8 mouse cellular contexts compared by ENCODE assay signal in genomic region chr10:92722620-92722988, GRCm38 (mm10). TPM values are rescaled to one million over a fixed set of nuclear protein-coding genes. Genes with fewer than 3 reads are reported as not detected.
A peak's percentile ranks its signal among the peaks of the same experiment; 100 is the strongest.
DNase-seq lines count a peak whose midpoint lies in the region; ATAC-seq and TF ChIP-seq lines count a peak whose summit lies in the region.

No protein-coding gene starts in this region.

- no peak for TF ChIP-seq CTCF in spleen, adult 2 months (IDR thresholded peaks at IDR 0.05; ENCODE audit: extremely low read depth, insufficient read depth, insufficient read length, insufficient replicate concordance)

- H3K27ac ChIP-seq in spleen, adult 2 months (ENCODE audit: insufficient read depth, low read length), result peak overlapping the region; percentile 42; the same call in 1 of the 2 replicates
- H3K27ac ChIP-seq in liver, embryonic 11.5 days (ENCODE audit: low read depth, low read length), result peak overlapping the region; percentile 96

- H3K4me2 ChIP-seq in liver, embryonic 11.5 days, result peak overlapping the region; percentile 61

- H3K4me3 ChIP-seq in erythroblast, embryonic 14.5 days (replicated peaks), result peak overlapping the region; percentile 72
- H3K4me3 ChIP-seq in spleen, adult 2 months (ENCODE audit: extremely low read depth, insufficient read depth, insufficient read length), result peak overlapping the region; percentile 82
- H3K4me3 ChIP-seq in liver, embryonic 11.5 days (ENCODE audit: low read depth, low read length), result peak overlapping the region; percentile 87

- no peak for ATAC-seq in erythroblast, adult 5-6 weeks (replicated peaks; ENCODE audit: low FRiP score, poor library complexity, severe bottlenecking)
- no peak for ATAC-seq in liver, embryonic 11.5 days (replicated peaks; ENCODE audit: low FRiP score)
- ATAC-seq in granulocyte monocyte progenitor cell, adult 5-6 weeks (replicated peaks; ENCODE audit: poor library complexity, severe bottlenecking), result no peak

- DNase-seq in spleen, adult 2 months (ENCODE audit: low read depth in 1 of 2, low spot score in 2 of 2), result no peak
- no peak for DNase-seq in spleen, adult 12 weeks (ENCODE audit: low spot score)
- DNase-seq in liver, embryonic 11.5 days (ENCODE audit: low spot score), result no peak
- peak; percentile 0 for DNase-seq in telencephalon, adult 2 months (ENCODE audit: low read depth, low spot score)
- DNase-seq in adrenal gland, adult 8-10 months, result no peak

- 46% methylated on average over 5 of the region's 5 CpGs for WGBS in spleen, adult 2 months
- 40% methylated on average over 5 of the region's 5 CpGs for WGBS in liver, embryonic 11.5 days

- H3K27me3 ChIP-seq in erythroblast, embryonic 14.5 days (ENCODE audit: control insufficient read depth), result no peaks in the 10 kb centered on the region
- H3K27me3 ChIP-seq in spleen, adult 2 months (ENCODE audit: control insufficient read depth, insufficient read depth, low read length), result no peaks in the 10 kb centered on the region
- H3K27me3 ChIP-seq in liver, embryonic 11.5 days (replicated peaks; ENCODE audit: control insufficient read depth, insufficient read depth, low read length), result no peaks in the 10 kb centered on the region

- peaks cover 4% of the 10 kb centered on the region; the same call in 1 of the 2 replicates for H3K9me3 ChIP-seq in erythroblast, embryonic 14.5 days (ENCODE audit: control insufficient read depth, low read length)
- H3K9me3 ChIP-seq in liver, embryonic 11.5 days (ENCODE audit: control insufficient read depth, low read length), result peaks cover 2% of the 10 kb centered on the region; the same call in 1 of the 2 replicates

- H3K36me3 ChIP-seq in erythroblast, embryonic 14.5 days (ENCODE audit: control insufficient read depth), result peaks cover 26% of the 10 kb centered on the region
- H3K36me3 ChIP-seq in spleen, adult 2 months (ENCODE audit: control insufficient read depth, insufficient read depth, low read length), result peaks cover 1% of the 10 kb centered on the region; the same call in 1 of the 2 replicates
- H3K36me3 ChIP-seq in liver, embryonic 11.5 days (ENCODE audit: control insufficient read depth, insufficient read depth, low read length), result peaks cover 3% of the 10 kb centered on the region; the same call in 1 of the 2 replicates

- peak overlapping the region; percentile 35 for H3K9ac ChIP-seq in liver, embryonic 11.5 days (ENCODE audit: low read depth, low read length)

- no peak for TF ChIP-seq POLR2A in spleen, adult 2 months (IDR thresholded peaks at IDR 0.05; ENCODE audit: low read depth, low read length)

- peaks cover 28% of the 10 kb centered on the region for H3K4me1 ChIP-seq in erythroblast, embryonic 14.5 days (ENCODE audit: control insufficient read depth)
- H3K4me1 ChIP-seq in spleen, adult 2 months (ENCODE audit: control insufficient read depth, insufficient read depth, insufficient read length), result peaks cover 2% of the 10 kb centered on the region; the same call in 1 of the 2 replicates
- H3K4me1 ChIP-seq in liver, embryonic 11.5 days (replicated peaks; ENCODE audit: control insufficient read depth, insufficient read depth, low read length), result peaks cover 7% of the 10 kb centered on the region; the same call in 1 of the 2 replicates

RNA-seq across cellular contexts. Expression of gene Nedd1, which starts 0.4 kb away (rescaled TPM):
- polyA plus RNA-seq in erythroblast, embryonic 14.5 days (2012), result 0.26 and 0.62 TPM in 2 replicates
- 6.7 and 13.4 TPM in 2 replicates for total RNA-seq in erythroblast, adult 5-6 weeks (2015; ENCODE audit: low replicate concordance)
- 8.1 and 12.9 TPM in 2 replicates for total RNA-seq in erythroblast, adult 5-6 weeks (2017; ENCODE audit: low replicate concordance)
- polyA plus RNA-seq in spleen, adult 2 months (2012; rRNA removed), result 2.7 and 3.2 TPM in 2 replicates
- polyA plus RNA-seq in liver, embryonic 11.5 days (2014; fragmentation: Nextera tagmentation; extraction: Ambion mirVana), result 45.5 and 53.7 TPM in 2 replicates
- total RNA-seq in adrenal gland, adult 8-10 months (2022), result 10 to 100 TPM; 15.2 to 16.8 (median 16.5) TPM
- 27.0 and 33.5 TPM in 2 replicates for total RNA-seq in granulocyte monocyte progenitor cell, adult 5-6 weeks (2014; fragmentation: Nextera tagmentation)
- 35.5 and 36.0 TPM in 2 replicates for total RNA-seq in granulocyte monocyte progenitor cell, adult 5-6 weeks (2017)
